Mouse (Mus musculus): ENCODE data around the gene 4931414P19Rik. TPM values are rescaled to one million over a fixed set of nuclear protein-coding genes. Genes with fewer than 3 reads are reported as not detected.
"Not testable (repeated sequence)": the region's sequence is repeated elsewhere in the genome, so short reads cannot be mapped to it uniquely, and the experiment has no call there.

Gene 4931414P19Rik
- polyA plus RNA-seq, 1 experiment: not detected

GRCm38 (mm10) chr14:54617152-54617896 lies 11.5 kb upstream of the 4931414P19Rik start:
- Histone ChIP-seq H3K4me3 (ENCODE audit: insufficient read depth, low read depth, low read length) (peak overlapping the region; percentile 87), H3K27ac (ENCODE audit: insufficient read depth, low read depth, low read length) (0 out of 2 replicates have a peak overlapping the region, but pooled peaks have one; percentile 7), H3K4me1 (ENCODE audit: control insufficient read depth, insufficient read depth, low read length) (peaks cover 4% of the 10 kb centered on the region)
- TF ChIP-seq POLR2A (IDR thresholded peaks at IDR 0.05; ENCODE audit: insufficient read depth, low read depth, low read length) (peak; percentile 49; the same call in 1 of the 2 replicates), CTCF (IDR thresholded peaks at IDR 0.05; ENCODE audit: insufficient read depth, low read depth, low read length) (no peak)
- WGBS: under 1% methylated on average over 38 of the region's 38 CpGs

GRCm38 (mm10) chr14:54616226-54616825 lies 10.5 kb upstream of the 4931414P19Rik start:
- no peak for TF ChIP-seq POLR2A (IDR thresholded peaks at IDR 0.05; ENCODE audit: insufficient read depth, low read depth, low read length)
- TF ChIP-seq CTCF (IDR thresholded peaks at IDR 0.05; ENCODE audit: insufficient read depth, low read depth, low read length): no peak
- 89% methylated on average over 16 of the region's 16 CpGs for WGBS

GRCm38 (mm10) chr14:54614130-54614529 lies 8.3 kb upstream of the 4931414P19Rik start:
- 91% methylated on average over 16 of the region's 16 CpGs for WGBS
- H3K4me1 ChIP-seq (ENCODE audit: control insufficient read depth, insufficient read depth, low read length); H3K27ac ChIP-seq (ENCODE audit: insufficient read depth, low read depth, low read length); H3K4me3 ChIP-seq (ENCODE audit: insufficient read depth, low read depth, low read length): not testable (repeated sequence)

More at GRCm38 (mm10) chr14:54616226-54616825, 10.5 kb upstream of the 4931414P19Rik start:
- no peak overlapping the region for H3K4me3 ChIP-seq (ENCODE audit: insufficient read depth, low read depth, low read length)
- peaks cover 4% of the 10 kb centered on the region for H3K4me1 ChIP-seq (ENCODE audit: control insufficient read depth, insufficient read depth, low read length)
- H3K27ac ChIP-seq (ENCODE audit: insufficient read depth, low read depth, low read length): no peak overlapping the region

GRCm38 (mm10) chr14:54610648-54611047 lies 4.9 kb upstream of the 4931414P19Rik start:
- H3K4me1 ChIP-seq (ENCODE audit: control insufficient read depth, insufficient read depth, low read length): peaks cover 6% of the 10 kb centered on the region
- WGBS: 53% methylated on average over 6 of the region's 6 CpGs
- peak overlapping the region; percentile 26; the same call in 1 of the 2 replicates for H3K27ac ChIP-seq (ENCODE audit: insufficient read depth, low read depth, low read length)
- H3K4me3 ChIP-seq (ENCODE audit: insufficient read depth, low read depth, low read length): no peak overlapping the region
- no peak for TF ChIP-seq POLR2A (IDR thresholded peaks at IDR 0.05; ENCODE audit: insufficient read depth, low read depth, low read length)
- TF ChIP-seq CTCF (IDR thresholded peaks at IDR 0.05; ENCODE audit: insufficient read depth, low read depth, low read length): no peak

- 58% methylated on average over 4 of the region's 4 CpGs for WGBS
- Histone ChIP-seq H3K4me1 (ENCODE audit: control insufficient read depth, insufficient read depth, low read length) (peaks cover 6% of the 10 kb centered on the region), H3K4me3 (ENCODE audit: insufficient read depth, low read depth, low read length) (no peak overlapping the region), H3K27ac (ENCODE audit: insufficient read depth, low read depth, low read length) (0 out of 2 replicates have a peak overlapping the region, but pooled peaks have one; percentile 26)
- no peak for TF ChIP-seq CTCF (IDR thresholded peaks at IDR 0.05; ENCODE audit: insufficient read depth, low read depth, low read length)
- no peak for TF ChIP-seq POLR2A (IDR thresholded peaks at IDR 0.05; ENCODE audit: insufficient read depth, low read depth, low read length)
These were observed 4.2 kb upstream of the 4931414P19Rik start for GRCm38 (mm10) chr14:54609962-54610361.

- Histone ChIP-seq H3K4me3 (ENCODE audit: insufficient read depth, low read depth, low read length) (no peak overlapping the region), H3K27ac (ENCODE audit: insufficient read depth, low read depth, low read length) (no peak overlapping the region; the same call in 1 of the 2 replicates), H3K4me1 (ENCODE audit: control insufficient read depth, insufficient read depth, low read length) (peaks cover 6% of the 10 kb centered on the region)
- TF ChIP-seq CTCF (IDR thresholded peaks at IDR 0.05; ENCODE audit: insufficient read depth, low read depth, low read length): no peak
- no peak for TF ChIP-seq POLR2A (IDR thresholded peaks at IDR 0.05; ENCODE audit: insufficient read depth, low read depth, low read length)
- WGBS: 22% methylated on average over 4 of the region's 4 CpGs
These were observed 3.5 kb upstream of the 4931414P19Rik start for GRCm38 (mm10) chr14:54609245-54609644.

- 67% methylated on average over 8 of the region's 8 CpGs for WGBS
- H3K27ac ChIP-seq (ENCODE audit: insufficient read depth, low read depth, low read length): no peak overlapping the region
These were observed 1.4 kb upstream of the 4931414P19Rik start for GRCm38 (mm10) chr14:54607226-54607625.

GRCm38 (mm10) chr14:54603686-54604085 lies 2.1 kb downstream of the 4931414P19Rik start:
- Histone ChIP-seq H3K4me1 (ENCODE audit: control insufficient read depth, insufficient read depth, low read length) (peaks cover 5% of the 10 kb centered on the region; the same call in 1 of the 2 replicates), H3K4me3 (ENCODE audit: insufficient read depth, low read depth, low read length) (peak overlapping the region; percentile 65), H3K27ac (ENCODE audit: insufficient read depth, low read depth, low read length) (peak overlapping the region; percentile 94)
- WGBS: 73% methylated on average over 8 of the region's 8 CpGs
- no peak for TF ChIP-seq CTCF (IDR thresholded peaks at IDR 0.05; ENCODE audit: insufficient read depth, low read depth, low read length)
- TF ChIP-seq POLR2A (IDR thresholded peaks at IDR 0.05; ENCODE audit: insufficient read depth, low read depth, low read length): no peak

More at GRCm38 (mm10) chr14:54607226-54607625, 1.4 kb upstream of the 4931414P19Rik start:
- H3K4me1 ChIP-seq (ENCODE audit: control insufficient read depth, insufficient read depth, low read length): peaks cover 8% of the 10 kb centered on the region
- TF ChIP-seq POLR2A (IDR thresholded peaks at IDR 0.05; ENCODE audit: insufficient read depth, low read depth, low read length): no peak
- no peak for TF ChIP-seq CTCF (IDR thresholded peaks at IDR 0.05; ENCODE audit: insufficient read depth, low read depth, low read length)
- no peak overlapping the region for H3K4me3 ChIP-seq (ENCODE audit: insufficient read depth, low read depth, low read length)

GRCm38 (mm10) chr14:54603038-54603654 lies 2.6 kb downstream of the 4931414P19Rik start:
- TF ChIP-seq POLR2A (IDR thresholded peaks at IDR 0.05; ENCODE audit: insufficient read depth, low read depth, low read length) (peak; percentile 97), CTCF (IDR thresholded peaks at IDR 0.05; ENCODE audit: insufficient read depth, low read depth, low read length) (no peak)
- WGBS: under 1% methylated on average over 46 of the region's 46 CpGs
- H3K4me3 ChIP-seq (ENCODE audit: insufficient read depth, low read depth, low read length): peak overlapping the region; percentile 65

More at GRCm38 (mm10) chr14:54603038-54603654, 2.6 kb downstream of the 4931414P19Rik start:
- peaks cover 5% of the 10 kb centered on the region; the same call in 1 of the 2 replicates for H3K4me1 ChIP-seq (ENCODE audit: control insufficient read depth, insufficient read depth, low read length)
- peak overlapping the region; percentile 94 for H3K27ac ChIP-seq (ENCODE audit: insufficient read depth, low read depth, low read length)

Data from olfactory bulb, adult 2 months (tissue).